Mouse (Mus musculus) embryonic facial prominence, embryonic 12.5 days (tissue): ENCODE measurements around the gene Piwil4. TPM values are rescaled to one million over a fixed set of nuclear protein-coding genes. Genes with fewer than 3 reads are reported as not detected.

Experiments used
- ATAC-seq: fragments of 200-750 bp; cut with Nextera tagmentation; 2 replicates; pipeline ENCODE4 v1.8.0; 2017; ENCODE audit not compliant: insufficient number of reproducible peaks, insufficient read depth, low FRiP score, low TSS enrichment
- H3K27ac ChIP-seq: fragments of 300-500 bp; sonication (generic); 2 replicates; pipeline ENCODE4 v1.5.1; 2016; ENCODE audit warnings: mild to moderate bottlenecking
- H3K27me3 ChIP-seq: fragments of 300-500 bp; sonication (generic); 2 replicates; pipeline ENCODE4 v1.6.1; 2016; ENCODE audit warnings: mild to moderate bottlenecking, moderate library complexity
- H3K36me3 ChIP-seq: fragments of 300-500 bp; sonication (generic); 2 replicates; pipeline ENCODE4 v1.6.1; 2016; ENCODE audit warnings: mild to moderate bottlenecking
- H3K4me1 ChIP-seq: fragments of 300-500 bp; sonication (generic); 2 replicates; pipeline ENCODE4 v1.6.1; 2016
- H3K4me2 ChIP-seq: fragments of 300-500 bp; sonication (generic); replicated peaks from 2 replicates; pipeline ENCODE4 v1.6.1; 2016; ENCODE audit warnings: mild to moderate bottlenecking, moderate library complexity
- H3K4me3 ChIP-seq: fragments of 300-500 bp; sonication (generic); 2 replicates; pipeline ENCODE4 v1.5.1; 2016; ENCODE audit warnings: mild to moderate bottlenecking
- H3K9ac ChIP-seq: fragments of 300-500 bp; sonication (generic); 2 replicates; pipeline ENCODE4 v1.6.1; 2016; ENCODE audit warnings: mild to moderate bottlenecking, moderate library complexity
- H3K9me3 ChIP-seq: fragments of 300-500 bp; sonication (generic); 2 replicates; pipeline ENCODE4 v1.6.1; 2016; ENCODE audit warnings: mild to moderate bottlenecking, moderate library complexity
- whole genome bisulfite sequencing: fragments of 180-500 bp; shearing (Covaris S2); methylation state at CpG from one replicate; pipeline ENCODE4 v1.1.7; 2016; 5-methylcytosine and 5-hydroxymethylcytosine counted together
- polyA plus RNA-seq: library from polyadenylated mRNA; unstranded; fragments of >200 nt; fragmentation: Nextera tagmentation; extraction: Ambion mirVana; gene quantifications from 2 replicates; pipeline ENCODE4 v1.2.1, GENCODE M21; 2016

Piwil4 gene
- polyA plus RNA-seq, 1 experiment from 2014 or later: 0.08 TPM

- Histone ChIP-seq H3K4me2 (no peak overlapping the region), H3K36me3 (no peaks in the 10 kb centered on the region), H3K27ac (peak overlapping the region; percentile 65; the same call in 1 of the 2 replicates)
Measured at GRCm38 (mm10) chr9:14662876-14663275, 77.7 kb downstream of the Piwil4 start.

GRCm38 (mm10) chr9:14662138-14662537, 78.4 kb downstream of the Piwil4 start:
- H3K27me3 ChIP-seq: no peaks in the 10 kb centered on the region
- no peaks in the 10 kb centered on the region for H3K9me3 ChIP-seq
- WGBS: 73% methylated on average over 9 of the region's 9 CpGs
- peak overlapping the region; percentile 65; the same call in 1 of the 2 replicates for H3K27ac ChIP-seq
- ATAC-seq: no peak; the same call in 1 of the 2 replicates
- H3K4me1 ChIP-seq: no peaks in the 10 kb centered on the region
- H3K4me2 ChIP-seq: no peak overlapping the region
- H3K4me3 ChIP-seq: no peak overlapping the region
- no peaks in the 10 kb centered on the region for H3K36me3 ChIP-seq
- no peak overlapping the region for H3K9ac ChIP-seq

More at GRCm38 (mm10) chr9:14662876-14663275, 77.7 kb downstream of the Piwil4 start:
- no peaks in the 10 kb centered on the region for H3K27me3 ChIP-seq
- no peak overlapping the region for H3K4me3 ChIP-seq
- no peaks in the 10 kb centered on the region for H3K4me1 ChIP-seq
- H3K9ac ChIP-seq: no peak overlapping the region
- WGBS: 61% methylated on average over 7 of the region's 7 CpGs
- no peak for ATAC-seq
- H3K9me3 ChIP-seq: no peaks in the 10 kb centered on the region

- no peaks in the 10 kb centered on the region for H3K27me3 ChIP-seq
- 42% methylated on average over 2 of the region's 2 CpGs for WGBS
- H3K9me3 ChIP-seq: no peaks in the 10 kb centered on the region
- no peaks in the 10 kb centered on the region for H3K36me3 ChIP-seq
- no peaks in the 10 kb centered on the region for H3K4me1 ChIP-seq
- no peak overlapping the region for H3K4me3 ChIP-seq
- H3K4me2 ChIP-seq: no peak overlapping the region
- H3K27ac ChIP-seq: no peak overlapping the region
- ATAC-seq: no peak
- H3K9ac ChIP-seq: no peak overlapping the region
Measured at GRCm38 (mm10) chr9:14657926-14658325, 82.6 kb downstream of the Piwil4 start.

GRCm38 (mm10) chr9:14654010-14654409, 86.5 kb downstream of the Piwil4 start:
- Histone ChIP-seq H3K27me3 (no peaks in the 10 kb centered on the region), H3K9ac (no peak overlapping the region), H3K4me1 (no peaks in the 10 kb centered on the region), H3K27ac (no peak overlapping the region), H3K4me3 (no peak overlapping the region), H3K9me3 (no peaks in the 10 kb centered on the region), H3K4me2 (no peak overlapping the region), H3K36me3 (no peaks in the 10 kb centered on the region)
- ATAC-seq: no peak
- WGBS: 79% methylated on average over 2 of the region's 2 CpGs

- H3K9me3 ChIP-seq: no peaks in the 10 kb centered on the region
- H3K27ac ChIP-seq: no peak overlapping the region
- no peak for ATAC-seq
- no peak overlapping the region for H3K9ac ChIP-seq
- H3K4me2 ChIP-seq: no peak overlapping the region
- no peaks in the 10 kb centered on the region for H3K4me1 ChIP-seq
- WGBS: 88% methylated on average over 1 of the region's 1 CpGs
- no peak overlapping the region for H3K4me3 ChIP-seq
- no peaks in the 10 kb centered on the region for H3K27me3 ChIP-seq
- no peaks in the 10 kb centered on the region for H3K36me3 ChIP-seq
Measured at GRCm38 (mm10) chr9:14652761-14653160, 87.8 kb downstream of the Piwil4 start.

- H3K27ac ChIP-seq: no peak overlapping the region
- H3K4me2 ChIP-seq: no peak overlapping the region
- peaks cover 9% of the 10 kb centered on the region for H3K4me1 ChIP-seq
- no peak overlapping the region for H3K9ac ChIP-seq
- no peak for ATAC-seq
- 84% methylated on average over 8 of the region's 8 CpGs for WGBS
- no peaks in the 10 kb centered on the region for H3K27me3 ChIP-seq
- H3K36me3 ChIP-seq: no peaks in the 10 kb centered on the region
- no peak overlapping the region for H3K4me3 ChIP-seq
- H3K9me3 ChIP-seq: no peaks in the 10 kb centered on the region
Measured at GRCm38 (mm10) chr9:14647849-14648248, 92.7 kb downstream of the Piwil4 start.

GRCm38 (mm10) chr9:14646641-14647040, 93.9 kb downstream of the Piwil4 start:
- no peak overlapping the region for H3K27ac ChIP-seq
- no peak for ATAC-seq
- no peaks in the 10 kb centered on the region for H3K9me3 ChIP-seq
- H3K9ac ChIP-seq: no peak overlapping the region
- H3K4me2 ChIP-seq: no peak overlapping the region
- no peaks in the 10 kb centered on the region for H3K27me3 ChIP-seq
- no peak overlapping the region for H3K4me3 ChIP-seq
- 96% methylated on average over 1 of the region's 1 CpGs for WGBS
- peaks cover 21% of the 10 kb centered on the region for H3K4me1 ChIP-seq
- H3K36me3 ChIP-seq: no peaks in the 10 kb centered on the region

Other genes with a start within 250 kb of the Piwil4 start
- gene Kdm4d, start 240.3 kb downstream of the Piwil4 start, polyA plus RNA-seq: 0.26 and 0.46 TPM in 2 replicates
- gene Cwc15, start 240.1 kb downstream of the Piwil4 start, polyA plus RNA-seq: 176 and 177 TPM in 2 replicates
- gene Amotl1, start 95.7 kb downstream of the Piwil4 start, polyA plus RNA-seq: 33.7 and 35.1 TPM in 2 replicates
- gene Fut4, start 11.7 kb upstream of the Piwil4 start, polyA plus RNA-seq: 3.7 and 4.6 TPM in 2 replicates
- 0.36 TPM in 1 of 2 replicates, not detected in the other for gene 1700012B09Rik, start 30.3 kb upstream of the Piwil4 start, polyA plus RNA-seq
- 33.4 and 33.8 TPM in 2 replicates for gene Mre11a, start 43.9 kb upstream of the Piwil4 start, polyA plus RNA-seq
- 46.9 and 47.7 TPM in 2 replicates for gene Ankrd49, start 44.1 kb upstream of the Piwil4 start, polyA plus RNA-seq
- gene Gpr83, start 119.5 kb upstream of the Piwil4 start, polyA plus RNA-seq: 0.38 and 0.40 TPM in 2 replicates
- 0.29 and 0.43 TPM in 2 replicates for gene Izumo1r, start 163.2 kb upstream of the Piwil4 start, polyA plus RNA-seq